Mouse (Mus musculus) midbrain, postnatal 0 days (tissue): Measurements from ENCODE around the gene Samd8. TPM values are rescaled to one million over a fixed set of nuclear protein-coding genes. Genes with fewer than 3 reads are reported as not detected.

Source experiments
- ATAC-seq: fragments of 200-750 bp; cut with Nextera tagmentation; 2 replicates; pipeline ENCODE4 v1.8.0; 2017; ENCODE audit warnings: moderate number of reproducible peaks, mild to moderate bottlenecking, moderate TSS enrichment, moderate library complexity; ENCODE audit not compliant: low FRiP score
- DNase-seq: peaks from one replicate; pipeline ENCODE4 v3.0.0-alpha.2; 2015; ENCODE audit warnings: low spot score
- H3K27ac ChIP-seq: fragments of 300-500 bp; sonication (generic); 2 replicates; pipeline ENCODE4 v1.5.1; 2014; ENCODE audit warnings: low read depth, mild to moderate bottlenecking, low read length, mixed read lengths
- H3K27me3 ChIP-seq: fragments of 300-500 bp; sonication (generic); 2 replicates; pipeline ENCODE4 v1.6.1; 2014; ENCODE audit warnings: low read length, control low read depth, mixed read lengths; ENCODE audit not compliant: insufficient read depth
- H3K36me3 ChIP-seq: fragments of 300-500 bp; sonication (generic); 2 replicates; pipeline ENCODE4 v1.6.1; 2014; ENCODE audit warnings: low read length, control low read depth, mixed read lengths; ENCODE audit not compliant: insufficient read depth
- H3K4me1 ChIP-seq: fragments of 300-500 bp; sonication (generic); 2 replicates; pipeline ENCODE4 v1.6.1; 2014; ENCODE audit warnings: mild to moderate bottlenecking, control low read depth, antibody characterized with exemption, low read length, mixed read lengths; ENCODE audit not compliant: insufficient read depth
- H3K4me2 ChIP-seq: fragments of 300-500 bp; sonication (generic); 2 replicates; pipeline ENCODE4 v1.6.1; 2014; ENCODE audit warnings: low read depth, mild to moderate bottlenecking, low read length, mixed read lengths; ENCODE audit not compliant: poor library complexity, severe bottlenecking
- H3K4me3 ChIP-seq: fragments of 300-500 bp; sonication (generic); 2 replicates; pipeline ENCODE4 v1.5.1; 2014; ENCODE audit warnings: low read depth, mild to moderate bottlenecking, low read length, moderate library complexity
- H3K9ac ChIP-seq: fragments of 300-500 bp; sonication (generic); replicated peaks from 2 replicates; pipeline ENCODE4 v1.6.1; 2014; ENCODE audit warnings: mild to moderate bottlenecking, low read length, moderate library complexity, mixed read lengths; ENCODE audit not compliant: poor library complexity, severe bottlenecking
- H3K9me3 ChIP-seq: fragments of 300-500 bp; sonication (generic); 2 replicates; pipeline ENCODE4 v1.6.1; 2016; ENCODE audit warnings: low read length, control low read depth
- CTCF ChIP-seq: IDR thresholded peaks from 2 replicates; pipeline ENCODE4 v1.5.1; 2016; ENCODE audit warnings: antibody characterized with exemption, mild to moderate bottlenecking
- WGBS: fragments of 180-500 bp; shearing (Covaris S2); extraction: QIAGEN DNeasy Blood & Tissue Kit; methylation state at CpG from one replicate; pipeline ENCODE4 v1.1.7; 2014; 5-methylcytosine and 5-hydroxymethylcytosine counted together
- polyA plus RNA-seq: library from polyadenylated mRNA; unstranded; fragments of >200 nt; fragmentation: Nextera tagmentation; extraction: Ambion mirVana; gene quantifications from 2 replicates; pipeline ENCODE4 v1.2.1, GENCODE M21; 2015
- total RNA-seq: library from RNA; depleted of rRNA; stranded (reverse); fragments of >200 nt; gene quantifications from 2 replicates; pipeline ENCODE4 v1.2.3, GENCODE M21; 2014

Gene Samd8
- total and polyA plus RNA-seq, 2 experiments from 2014 or later: 28.6 to 65.9 TPM

GRCm38 (mm10) chr14:21741314-21741713 lies 9.0 kb upstream of the Samd8 start:
- H3K4me2 ChIP-seq: no peak overlapping the region

DNA sequence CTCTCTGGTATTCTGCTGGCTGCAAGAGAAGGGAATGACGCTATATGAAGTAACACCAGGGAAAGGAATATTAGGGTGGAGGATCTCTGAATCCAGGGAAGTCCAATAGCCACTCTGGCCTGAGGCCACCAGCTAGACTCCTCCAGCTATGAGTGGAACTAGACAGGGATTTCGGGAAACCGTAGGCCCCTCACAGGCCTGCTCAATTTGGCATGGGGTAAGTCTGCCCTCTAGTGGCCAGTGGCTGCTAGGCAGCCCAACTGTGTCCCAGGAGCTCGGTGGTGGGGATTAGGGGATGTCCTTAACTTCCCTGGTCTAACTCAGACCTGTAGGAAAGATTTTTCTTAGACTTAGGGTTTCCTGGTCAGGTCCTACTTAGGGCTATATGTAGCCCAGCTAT lies 8.5 kb upstream of the Samd8 start:
- Histone ChIP-seq H3K4me2 (no peak overlapping the region), H3K4me1 (no peaks in the 10 kb centered on the region), H3K27ac (no peak overlapping the region), H3K4me3 (no peak overlapping the region), H3K27me3 (0 out of 2 replicates have a peak, but pooled peaks cover 3% of the 10 kb centered on the region), H3K9me3 (no peaks in the 10 kb centered on the region), H3K9ac (no peak overlapping the region), H3K36me3 (no peaks in the 10 kb centered on the region)
- peak; percentile 99 for TF ChIP-seq CTCF
- peak; percentile 86 for DNase-seq
- 6% methylated on average over 4 of the region's 4 CpGs for WGBS
- peak; percentile 78 for ATAC-seq

More at GRCm38 (mm10) chr14:21741314-21741713, 9.0 kb upstream of the Samd8 start:
- DNase-seq (no peak), ATAC-seq (no peak)
- H3K27ac ChIP-seq: no peak overlapping the region
- H3K36me3 ChIP-seq: no peaks in the 10 kb centered on the region
- H3K9me3 ChIP-seq: no peaks in the 10 kb centered on the region
- WGBS: 95% methylated on average over 2 of the region's 3 CpGs
- no peaks in the 10 kb centered on the region for H3K4me1 ChIP-seq
- H3K4me3 ChIP-seq: no peak overlapping the region
- no peak for TF ChIP-seq CTCF
- H3K27me3 ChIP-seq: 0 out of 2 replicates have a peak, but pooled peaks cover 3% of the 10 kb centered on the region
- H3K9ac ChIP-seq: no peak overlapping the region

- no peak overlapping the region for H3K4me3 ChIP-seq
- DNase-seq (no peak), ATAC-seq (no peak)
- 92% methylated on average over 4 of the region's 4 CpGs for WGBS
- no peaks in the 10 kb centered on the region for H3K9me3 ChIP-seq
- H3K27me3 ChIP-seq: 0 out of 2 replicates have a peak, but pooled peaks cover 3% of the 10 kb centered on the region
- H3K4me1 ChIP-seq: no peaks in the 10 kb centered on the region
- H3K36me3 ChIP-seq: no peaks in the 10 kb centered on the region
- no peak overlapping the region for H3K27ac ChIP-seq
- H3K4me2 ChIP-seq: no peak overlapping the region
- no peak for TF ChIP-seq CTCF
- H3K9ac ChIP-seq: no peak overlapping the region
Observed at GRCm38 (mm10) chr14:21742441-21742840, 7.9 kb upstream of the Samd8 start.

GRCm38 (mm10) chr14:21744169-21744568 lies 6.2 kb upstream of the Samd8 start:
- Histone ChIP-seq H3K4me1 (no peaks in the 10 kb centered on the region), H3K27me3 (0 out of 2 replicates have a peak, but pooled peaks cover 3% of the 10 kb centered on the region), H3K27ac (no peak overlapping the region), H3K9ac (no peak overlapping the region), H3K4me2 (no peak overlapping the region), H3K36me3 (no peaks in the 10 kb centered on the region), H3K9me3 (no peaks in the 10 kb centered on the region), H3K4me3 (no peak overlapping the region)
- no peak for DNase-seq
- no peak for TF ChIP-seq CTCF
- no peak for ATAC-seq
- 95% methylated on average over 1 of the region's 1 CpGs for WGBS

DNA sequence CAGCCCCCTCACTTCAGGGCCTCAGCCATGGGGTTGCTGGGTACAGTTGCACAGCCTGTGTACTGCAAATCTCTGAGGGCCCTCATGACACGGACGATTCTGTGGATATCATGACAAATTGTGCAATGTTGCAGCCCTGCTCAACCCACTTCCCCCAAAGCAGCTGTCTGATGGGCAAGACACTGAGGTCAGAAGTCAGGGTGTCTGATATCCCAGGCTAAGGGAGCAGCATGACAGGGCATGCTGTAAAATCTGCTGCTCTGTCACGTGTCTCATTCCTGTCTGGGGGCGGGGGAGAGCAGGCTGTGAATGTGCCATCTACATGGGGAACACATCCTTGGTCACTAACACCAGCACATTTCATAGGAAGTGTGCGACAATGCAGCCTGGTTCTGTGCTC lies 5.2 kb upstream of the Samd8 start:
- no peaks in the 10 kb centered on the region for H3K9me3 ChIP-seq
- no peak overlapping the region for H3K9ac ChIP-seq
- no peak for TF ChIP-seq CTCF
- H3K36me3 ChIP-seq: no peaks in the 10 kb centered on the region
- H3K4me1 ChIP-seq: no peaks in the 10 kb centered on the region
- WGBS: 86% methylated on average over 5 of the region's 5 CpGs
- 0 out of 2 replicates have a peak, but pooled peaks cover 3% of the 10 kb centered on the region for H3K27me3 ChIP-seq
- no peak overlapping the region for H3K4me2 ChIP-seq
- no peak overlapping the region for H3K27ac ChIP-seq
- ATAC-seq (no peak), DNase-seq (no peak)
- no peak overlapping the region for H3K4me3 ChIP-seq

- DNase-seq: no peak
- TF ChIP-seq CTCF: no peak
- Histone ChIP-seq H3K27me3 (0 out of 2 replicates have a peak, but pooled peaks cover 3% of the 10 kb centered on the region), H3K9me3 (no peaks in the 10 kb centered on the region), H3K4me1 (no peaks in the 10 kb centered on the region), H3K4me2 (no peak overlapping the region), H3K36me3 (no peaks in the 10 kb centered on the region), H3K9ac (no peak overlapping the region), H3K4me3 (no peak overlapping the region), H3K27ac (no peak overlapping the region)
- ATAC-seq: no peak
- WGBS: 92% methylated on average over 8 of the region's 8 CpGs
Observed at GRCm38 (mm10) chr14:21746251-21746650, 4.1 kb upstream of the Samd8 start.
